Mouse (Mus musculus) MEL (cell line): ENCODE measurements at regions not wholly inside any gene's neighbourhood (a gene's known extent, or its start where the extent isn't known, plus 50 kb on each side); places are given as distances from the start of the nearest gene placed in this dataset.

ENCODE experiments used
- CHD1 ChIP-seq: IDR thresholded peaks from 2 replicates; pipeline ENCODE4 v1.6.1; 2012; ENCODE audit warnings: low read depth, mild to moderate bottlenecking, inconsistent platforms, low read length, improper control_type of control experiment
- CTCF ChIP-seq, 3 experiments: IDR thresholded peaks in 2 of 3; conservative IDR thresholded peaks in 1 of 3; 2 replicates each; pipeline ENCODE4 v1.5.1; 2011 to 2012; ENCODE audit warnings: low read length in 3 of 3, low read depth in 2 of 3, mild to moderate bottlenecking in 2 of 3, improper control_type of control experiment in 1 of 3, inconsistent platforms in 1 of 3, mixed read lengths in 1 of 3, moderate library complexity in 1 of 3; ENCODE audit not compliant: control insufficient read depth in 1 of 3, insufficient read depth in 1 of 3, poor library complexity in 1 of 3, severe bottlenecking in 1 of 3
- EP300 ChIP-seq, 2 experiments: IDR thresholded peaks; 2 replicates each; pipeline ENCODE4 v1.6.1; 2011; ENCODE audit warnings: improper control_type of control experiment in 2 of 2, low read length in 2 of 2, low read depth in 1 of 2, mild to moderate bottlenecking in 1 of 2
- JUND ChIP-seq: IDR thresholded peaks from 2 replicates; pipeline ENCODE4 v1.6.1; 2011; ENCODE audit warnings: low read depth, mild to moderate bottlenecking, improper control_type of control experiment, low read length
- MAX ChIP-seq: IDR thresholded peaks from 2 replicates; pipeline ENCODE4 v1.6.1; 2011; ENCODE audit warnings: low read length, improper control_type of control experiment
- NELFE ChIP-seq: IDR thresholded peaks from 2 replicates; pipeline ENCODE4 v1.6.1; 2011; ENCODE audit warnings: low read depth, low read length, improper control_type of control experiment
- NRF1 ChIP-seq: IDR thresholded peaks from 2 replicates; pipeline ENCODE4 v1.6.1; 2014; ENCODE audit warnings: low read depth, mild to moderate bottlenecking, inconsistent platforms, low read length, improper control_type of control experiment, moderate library complexity; ENCODE audit not compliant: poor library complexity, insufficient read depth, severe bottlenecking
- POLR2A ChIP-seq, 2 experiments: IDR thresholded peaks; 2 replicates each; pipeline ENCODE4 v1.6.1; 2011 to 2012; ENCODE audit warnings: low read length in 2 of 2, mild to moderate bottlenecking in 2 of 2, control low read depth in 1 of 2, improper control_type of control experiment in 1 of 2, low read depth in 1 of 2, moderate library complexity in 1 of 2; ENCODE audit not compliant: control insufficient read depth in 1 of 2, insufficient read depth in 1 of 2, poor library complexity in 1 of 2
- POLR2AphosphoS2 ChIP-seq: IDR thresholded peaks from 2 replicates; pipeline ENCODE4 v1.6.1; 2011; ENCODE audit warnings: low read length, improper control_type of control experiment
- RAD21 ChIP-seq: IDR thresholded peaks from 2 replicates; pipeline ENCODE4 v1.6.1; 2011; ENCODE audit warnings: mild to moderate bottlenecking, low read depth, low read length, improper control_type of control experiment
- SMC3 ChIP-seq: IDR thresholded peaks from 2 replicates; pipeline ENCODE4 v1.6.1; 2011; ENCODE audit warnings: low read depth, low read length, improper control_type of control experiment
- UBTF ChIP-seq: IDR thresholded peaks from 2 replicates; pipeline ENCODE4 v1.6.1; 2012; ENCODE audit warnings: low read depth, mild to moderate bottlenecking, inconsistent platforms, low read length, improper control_type of control experiment, moderate library complexity, borderline replicate concordance; ENCODE audit not compliant: insufficient read depth
- USF1 ChIP-seq: IDR thresholded peaks from 2 replicates; pipeline ENCODE4 v1.6.1; 2014; ENCODE audit warnings: low read depth, mild to moderate bottlenecking, inconsistent platforms, low read length, improper control_type of control experiment, moderate library complexity

DNA sequence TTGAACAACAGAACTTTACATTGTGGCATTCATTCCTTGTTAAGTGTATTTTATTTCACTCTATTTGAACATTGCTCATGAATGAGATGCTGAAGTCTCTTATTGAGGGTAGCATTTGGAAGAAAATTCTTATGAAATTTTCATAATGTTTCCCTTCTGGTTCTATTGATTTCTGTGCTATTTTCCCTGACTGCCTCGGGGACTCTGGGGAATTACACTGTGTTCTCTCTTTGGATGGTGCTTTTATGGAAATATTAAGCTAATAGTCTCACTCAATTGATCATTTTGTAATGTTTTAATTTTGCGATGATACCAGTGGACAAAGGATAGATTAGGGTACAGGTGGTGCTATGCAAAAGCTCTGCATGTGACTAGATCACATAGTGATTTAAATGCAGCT is 837.0 kb upstream of the Gpc5 start:
- TF ChIP-seq CTCF (IDR thresholded peaks at IDR 0.05 in 2 of 3, conservative IDR thresholded peaks at IDR 0.05 in 1 of 3; ENCODE audit: control insufficient read depth in 1 of 3, insufficient read depth in 1 of 3, low read depth in 2 of 3, low read length in 3 of 3, poor library complexity in 1 of 3, severe bottlenecking in 1 of 3): no peak
- TF ChIP-seq NRF1: no peak
- no peak for TF ChIP-seq CHD1
- no peak for TF ChIP-seq JUND
- no peak for TF ChIP-seq NELFE
- no peak for TF ChIP-seq POLR2A (IDR thresholded peaks at IDR 0.05; ENCODE audit: control insufficient read depth in 1 of 2, insufficient read depth in 1 of 2, low read depth in 1 of 2, low read length in 2 of 2, poor library complexity in 1 of 2)
- TF ChIP-seq RAD21: no peak
- no peak for TF ChIP-seq MAX
- no peak for TF ChIP-seq POLR2AphosphoS2
- no peak for TF ChIP-seq UBTF
- no peak for TF ChIP-seq USF1
- TF ChIP-seq SMC3: no peak
- TF ChIP-seq EP300 (IDR thresholded peaks at IDR 0.05; ENCODE audit: low read depth in 1 of 2, low read length in 2 of 2): no peak
